Mouse (Mus musculus): Measurements from ENCODE around the gene Inafm2.

Inafm2 gene

DNA sequence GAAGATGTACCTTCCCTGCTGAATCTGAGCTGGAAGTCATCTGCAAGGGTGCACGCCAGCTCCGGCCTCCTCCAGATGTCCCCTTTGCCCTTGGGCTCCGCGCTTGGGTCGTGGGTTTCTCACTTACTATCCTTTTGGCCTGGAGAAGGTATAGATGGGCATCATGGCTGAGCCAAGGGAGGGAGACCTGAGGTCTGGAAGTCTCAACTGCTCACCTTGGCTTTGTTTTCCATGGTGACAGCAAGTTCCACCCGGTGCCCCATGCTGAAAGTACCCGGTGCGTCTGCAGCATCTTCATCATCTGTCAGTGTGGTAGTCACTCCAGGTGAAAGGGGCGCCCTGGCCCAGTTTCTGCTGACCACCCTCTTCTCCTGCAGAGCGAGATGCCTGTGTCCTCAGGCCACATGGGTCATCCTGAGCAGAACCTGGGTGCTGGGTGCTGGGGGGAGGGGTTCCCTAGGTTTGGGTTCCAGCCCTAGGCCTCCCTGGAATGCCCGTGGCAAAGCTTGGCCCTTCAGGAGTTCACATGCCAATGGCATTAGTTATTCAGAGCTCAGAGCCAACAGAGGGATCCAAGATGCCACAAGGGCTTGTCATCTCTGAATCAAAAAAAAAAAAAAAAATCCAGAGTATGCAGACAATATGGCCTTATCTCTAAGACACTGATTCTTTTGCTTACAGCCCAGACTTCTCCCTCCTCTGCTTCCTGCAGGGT is 14.9 kb downstream of the Inafm2 start:
- DNase-seq = no peak

DNA sequence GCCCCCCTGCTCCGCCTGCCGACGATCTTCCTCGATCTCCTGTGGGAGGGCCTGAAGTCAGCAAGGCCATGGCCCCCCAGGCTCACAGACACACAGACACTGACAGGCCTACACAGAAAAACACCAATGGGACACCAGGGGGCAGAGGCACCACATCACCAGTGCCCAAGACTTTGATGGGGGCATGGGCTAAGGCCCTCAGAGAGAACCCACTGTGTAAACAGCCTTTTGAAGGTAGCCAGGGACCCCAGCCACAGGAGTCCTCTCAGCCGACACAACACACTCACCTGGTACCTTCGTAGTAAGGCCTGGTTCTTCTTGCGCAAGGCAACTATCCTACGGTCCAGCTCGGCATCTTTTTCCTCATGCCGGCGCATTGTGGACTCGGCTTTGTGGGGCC is 15.8 kb downstream of the Inafm2 start:
- no peak for DNase-seq

DNA sequence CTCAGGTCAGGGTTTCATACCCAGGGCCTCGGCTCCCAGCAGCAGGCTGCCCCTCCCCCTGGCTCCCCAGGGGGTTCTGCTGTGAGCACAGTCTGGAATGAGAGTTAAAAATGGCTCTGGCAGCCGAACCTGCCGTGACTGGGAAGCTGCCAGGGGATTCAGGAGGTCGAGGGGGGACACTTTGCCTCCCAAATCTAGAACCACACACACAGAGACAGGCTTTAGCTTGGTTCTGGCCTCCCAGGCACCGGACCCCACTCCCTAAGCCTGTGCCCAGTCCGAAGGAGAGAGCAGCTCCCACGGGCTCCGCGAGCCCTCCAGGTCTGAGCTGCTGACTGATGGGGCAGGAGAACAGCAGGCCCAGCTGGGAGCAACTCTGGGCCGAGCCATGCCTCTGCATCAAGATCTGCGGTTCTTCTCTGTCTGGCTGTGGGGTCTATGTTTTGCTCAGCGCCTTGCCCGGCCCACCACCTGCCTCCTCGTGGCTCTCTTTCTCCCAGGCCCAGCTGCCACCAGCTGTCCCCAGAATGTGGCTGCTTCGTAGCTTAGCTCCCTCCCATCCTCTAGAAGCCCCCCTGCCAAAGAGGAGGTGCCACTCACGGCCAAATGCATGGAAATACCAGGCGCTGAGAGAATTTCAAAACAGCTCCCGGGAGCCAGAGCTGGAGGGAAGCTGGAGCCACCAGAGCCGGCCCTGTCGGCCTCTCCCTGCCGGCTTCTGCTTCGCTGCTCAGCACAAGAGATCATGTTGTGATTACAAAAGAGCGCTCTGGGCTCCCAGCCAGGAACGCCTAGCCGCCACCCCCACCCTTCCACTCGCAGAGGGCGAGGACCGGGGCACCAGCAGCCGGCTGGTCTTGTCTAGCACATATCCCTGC is 16.6 kb downstream of the Inafm2 start, which contains the start of gene Ccdc9b:
TSS of gene Ccdc9b (minus strand) at position 756 of the 878 bp plus-strand sequence.
- peak; percentile 93 for DNase-seq

DNA sequence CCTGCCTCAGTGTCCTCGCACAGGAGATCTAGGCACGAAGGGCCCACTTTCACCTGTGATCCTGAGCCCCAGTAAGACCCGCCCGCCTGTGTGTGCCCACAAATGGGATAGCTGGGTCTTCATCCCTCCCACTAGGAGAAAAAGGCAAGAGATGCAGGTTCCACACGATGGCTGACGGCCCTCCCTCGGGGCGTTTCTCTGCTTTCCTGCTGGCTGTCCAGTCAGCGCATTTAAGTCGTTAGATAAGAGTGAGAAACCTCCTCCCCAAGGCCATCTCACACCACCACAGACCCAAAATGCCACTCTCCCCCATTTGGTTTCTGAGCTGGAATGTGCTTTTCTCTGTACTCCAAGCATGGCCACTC is 17.2 kb downstream of the Inafm2 start:
- DNase-seq = no peak

DNA sequence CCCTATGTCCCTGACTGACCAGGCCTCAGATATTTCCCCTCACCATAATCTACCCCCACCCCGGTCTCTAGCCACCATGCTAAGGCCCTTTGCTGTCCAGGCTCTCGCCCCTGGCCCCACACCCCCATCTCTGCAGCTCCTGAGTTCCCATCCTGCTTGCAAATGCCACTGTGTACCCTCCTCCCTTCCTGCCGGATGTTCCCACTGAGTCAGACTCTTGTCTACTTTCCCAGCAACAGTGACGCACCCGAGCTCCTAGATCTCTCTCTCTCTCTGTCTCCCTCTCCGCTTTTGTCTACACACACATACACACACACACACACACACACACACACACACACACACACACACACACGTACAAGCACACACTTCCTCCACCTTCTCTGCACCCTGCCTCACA is 17.9 kb downstream of the Inafm2 start:
- DNase-seq = no peak

DNA sequence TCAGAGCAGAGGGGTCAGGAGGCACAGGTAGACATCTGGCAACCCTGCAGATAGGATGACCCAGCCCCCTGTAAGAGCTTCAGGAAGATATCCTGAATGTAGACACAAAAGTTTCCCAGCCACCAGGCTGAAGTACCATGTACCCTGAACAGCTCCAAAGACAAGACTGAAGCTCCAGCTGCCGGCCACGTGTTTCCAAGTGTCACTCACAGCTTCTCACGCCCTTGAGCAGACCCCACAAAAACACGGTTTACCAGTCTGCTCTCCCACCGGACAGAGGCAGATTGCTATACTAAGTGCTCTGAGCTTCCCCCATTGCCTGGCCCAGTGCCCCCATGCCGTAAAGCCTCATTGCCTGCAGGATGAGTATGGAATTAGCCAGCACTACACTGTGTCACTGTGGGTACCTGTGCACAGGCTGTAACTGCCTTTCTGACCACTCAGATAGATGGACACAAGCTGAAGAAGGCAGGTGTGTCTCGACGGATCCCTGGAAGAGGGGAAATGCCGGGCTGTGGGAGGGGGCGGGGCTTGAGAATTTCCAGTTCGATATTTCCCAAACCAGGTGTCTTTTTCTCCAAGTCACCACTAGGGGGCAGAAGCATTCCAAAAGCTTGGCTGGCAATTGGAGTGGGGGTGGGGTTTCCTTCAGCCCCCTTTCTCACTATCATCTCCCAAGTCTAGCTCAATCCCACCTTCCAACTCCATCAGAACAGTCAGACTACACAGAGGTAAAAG is 18.7 kb downstream of the Inafm2 start:
- DNase-seq = no peak

DNA sequence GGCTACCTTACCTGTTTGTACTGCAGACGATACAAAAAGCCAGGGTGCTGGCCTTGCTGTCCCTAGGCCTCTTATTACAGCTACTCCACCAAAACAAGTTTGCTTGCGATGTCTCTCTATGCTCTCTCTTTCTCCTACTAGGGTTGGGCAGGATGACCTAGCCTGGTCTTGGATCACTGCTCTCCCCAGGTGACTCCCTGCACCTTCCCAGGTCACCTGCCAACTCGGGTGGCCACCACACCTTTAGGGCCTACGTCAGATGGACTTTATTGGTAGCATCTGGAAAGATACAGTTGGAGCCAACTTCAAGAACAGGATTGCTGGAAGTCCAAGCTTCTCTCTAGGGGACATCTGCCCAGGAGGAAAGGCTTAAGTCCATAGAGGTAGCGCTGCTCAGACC is 19.3 kb downstream of the Inafm2 start:
- DNase-seq = no peak

DNA sequence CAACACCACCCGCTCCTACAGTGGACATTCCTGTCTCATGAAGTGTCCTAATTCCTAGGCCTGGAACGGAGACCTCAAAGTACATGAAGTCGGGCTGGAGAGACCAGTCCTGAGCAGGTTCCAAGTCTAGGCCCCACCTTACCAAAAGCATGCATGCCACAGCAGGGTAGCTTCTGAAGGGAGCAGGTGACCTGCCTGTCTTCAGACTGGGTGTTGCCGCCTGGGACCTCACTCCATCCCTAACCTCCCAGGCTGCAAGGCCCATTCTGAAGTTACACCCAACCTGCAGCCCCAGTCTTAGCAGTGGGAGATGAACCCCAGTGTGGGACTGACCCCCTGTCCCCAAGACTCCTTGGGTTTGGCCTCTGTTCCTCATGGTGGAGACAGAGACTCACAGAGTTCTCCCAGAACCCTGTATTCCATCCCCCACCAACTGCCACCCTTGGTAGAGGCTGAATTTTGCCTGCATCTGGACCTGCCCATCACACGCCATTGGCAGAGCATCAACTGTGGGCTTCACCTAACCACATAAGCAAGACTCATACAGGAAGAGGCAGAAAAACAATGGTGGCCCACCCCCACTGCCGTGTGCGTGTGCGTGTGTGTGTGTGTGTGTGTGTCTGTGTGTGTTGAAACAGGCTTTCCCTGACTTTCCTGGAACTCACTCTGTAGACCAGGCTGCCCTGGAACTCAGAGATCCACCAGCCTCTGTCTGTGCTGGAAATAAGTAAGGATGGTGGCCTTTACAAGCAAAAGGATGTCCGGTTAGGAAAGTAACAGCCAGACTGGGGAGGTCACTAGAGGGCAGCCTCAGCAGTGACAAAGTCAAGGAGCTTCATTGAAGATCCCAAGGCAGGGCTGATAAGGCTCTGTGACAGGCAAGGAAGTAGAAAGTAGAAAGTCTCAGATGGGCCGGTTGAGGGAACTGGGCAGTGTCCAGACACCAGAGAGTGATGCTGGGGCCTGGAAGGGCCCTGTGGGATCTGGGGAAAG is 20.8 kb downstream of the Inafm2 start:
- no peak for DNase-seq

DNA sequence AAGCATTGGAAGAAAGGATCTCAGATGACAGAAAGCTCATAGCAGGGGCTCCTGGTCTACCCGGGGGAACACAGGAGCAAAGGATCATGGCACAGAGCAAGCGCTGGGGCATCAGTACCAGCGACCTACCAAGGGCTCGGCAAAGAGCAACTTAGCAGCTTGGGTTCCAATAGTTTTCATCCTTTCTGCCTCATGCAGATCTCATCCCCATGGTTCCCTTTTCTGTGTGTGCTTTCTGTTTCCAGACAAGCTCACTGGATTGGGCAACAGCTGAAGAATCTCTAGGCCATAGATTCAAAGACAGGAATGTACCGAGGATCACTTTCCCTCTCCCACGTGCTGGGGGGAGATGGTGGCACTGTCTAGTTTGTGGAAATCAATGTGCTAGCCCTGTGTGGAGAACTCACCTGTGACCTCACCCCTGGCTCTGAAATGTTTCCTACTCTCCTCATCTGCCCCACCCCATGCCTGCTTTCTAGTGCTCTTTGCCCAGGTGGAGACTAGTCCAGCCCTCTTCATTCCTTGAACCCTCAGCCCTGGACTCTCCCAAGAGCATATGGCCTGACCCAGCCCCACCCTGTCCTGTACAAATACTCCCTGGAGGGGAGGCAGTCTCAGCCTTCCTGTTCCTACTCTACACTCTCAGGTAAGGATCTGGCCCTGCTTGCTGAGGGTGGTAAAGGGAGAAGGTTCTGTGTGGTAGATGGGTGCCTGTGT is 26.8 kb downstream of the Inafm2 start, which contains the start of gene Phgr1:
TSS of gene Phgr1 (plus strand) at position 612 of the 717 bp plus-strand sequence.
- no peak for DNase-seq

DNA sequence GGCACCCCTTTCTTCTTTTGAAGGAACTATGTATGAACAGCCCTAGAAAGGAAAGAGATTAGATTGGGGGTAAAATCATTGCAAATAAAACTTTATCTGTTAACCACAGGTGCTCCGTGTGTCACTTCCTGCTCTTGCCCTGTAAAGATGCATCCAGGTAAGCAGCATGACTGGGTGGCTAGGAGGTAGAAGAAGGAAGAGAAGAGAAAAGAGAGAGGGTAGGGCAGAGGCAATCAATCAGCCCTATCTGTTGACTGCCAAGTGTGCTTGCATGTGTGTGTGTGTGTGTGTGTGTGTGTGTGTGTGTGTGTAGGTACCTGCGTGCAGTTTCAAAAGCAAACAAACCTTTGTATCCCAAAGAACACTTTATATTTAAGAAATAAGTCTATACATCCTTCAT is 29.0 kb downstream of the Inafm2 start:
- DNase-seq = no peak

DNA sequence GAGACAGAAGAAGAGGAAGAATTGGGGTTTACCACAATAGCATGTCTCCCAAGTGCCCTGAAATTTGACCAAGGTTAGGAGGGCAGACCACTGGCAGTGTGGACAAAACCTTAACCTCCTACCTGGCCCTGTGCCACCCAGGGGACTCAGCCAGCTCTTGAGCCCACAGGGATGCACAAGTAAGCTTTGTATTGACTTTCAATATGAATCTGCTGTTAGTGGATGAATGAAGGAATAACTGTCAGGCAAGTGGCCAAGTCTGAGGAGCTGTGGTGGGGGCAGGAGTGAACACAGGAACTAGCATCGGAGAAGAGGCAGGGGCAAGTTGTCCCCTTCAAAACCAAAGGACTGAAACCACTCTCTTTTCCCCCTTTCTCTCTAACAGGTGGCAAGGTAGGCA is 29.8 kb downstream of the Inafm2 start:
- DNase-seq = no peak

DNA sequence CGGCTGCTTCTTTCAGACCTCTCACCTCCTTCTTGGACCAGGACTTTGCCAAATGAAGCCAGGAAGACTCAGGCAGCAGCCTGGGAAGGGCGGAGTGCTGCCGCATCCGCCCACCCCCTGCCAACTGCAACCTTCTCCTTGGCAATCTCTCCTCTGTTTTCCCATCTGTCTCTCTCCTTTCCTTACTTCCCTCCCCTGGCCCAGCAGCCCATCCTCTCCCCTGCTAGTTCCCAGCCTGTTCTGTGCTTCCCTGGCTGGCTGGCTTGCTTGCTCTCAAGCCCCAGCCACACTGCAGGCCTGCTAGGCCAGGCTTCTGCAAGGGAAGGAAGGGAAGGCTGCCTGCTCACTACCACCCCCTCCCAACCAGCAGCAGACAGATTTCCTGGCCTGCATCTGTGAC is 30.3 kb downstream of the Inafm2 start:
- no peak for DNase-seq

DNA sequence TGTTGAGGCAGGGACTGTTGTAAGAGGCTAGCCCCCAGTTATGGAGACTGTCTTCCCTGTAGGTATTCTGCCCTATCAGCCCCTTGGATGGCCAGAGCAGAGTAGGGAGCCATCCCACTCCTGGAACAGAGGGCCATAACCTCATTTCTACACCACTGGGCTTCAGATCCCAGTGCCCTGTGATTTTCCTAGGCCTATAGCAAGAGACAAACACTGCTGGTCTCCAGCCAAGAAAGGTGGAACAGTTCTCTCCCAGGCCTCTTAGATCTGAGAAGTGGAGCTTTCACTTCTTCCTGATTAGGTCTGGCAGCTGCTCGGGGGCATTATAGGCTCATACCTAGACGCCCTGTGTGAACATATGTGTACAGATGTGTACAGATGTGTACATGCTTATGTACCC is 30.7 kb downstream of the Inafm2 start:
- no peak for DNase-seq

DNA sequence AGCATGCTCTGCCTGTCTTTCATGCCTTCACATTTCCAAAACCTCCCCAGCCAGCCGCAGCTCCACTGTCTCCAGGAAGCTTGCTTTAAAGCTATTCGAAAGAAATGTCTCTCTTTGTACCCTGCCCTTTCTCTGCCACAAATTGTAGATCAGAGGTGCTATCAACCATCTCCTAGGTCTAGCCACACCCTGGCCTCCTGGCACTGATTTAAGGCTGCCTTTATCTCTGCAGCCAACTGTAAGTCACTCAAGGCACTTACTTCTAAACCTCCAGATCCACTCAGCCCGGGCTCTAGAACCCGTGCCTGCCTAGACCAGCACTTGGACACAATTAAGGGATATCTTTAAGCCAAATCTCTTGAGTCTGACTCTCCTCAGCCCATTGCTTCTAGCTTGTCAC is 32.9 kb downstream of the Inafm2 start:
- DNase-seq = no peak

DNA sequence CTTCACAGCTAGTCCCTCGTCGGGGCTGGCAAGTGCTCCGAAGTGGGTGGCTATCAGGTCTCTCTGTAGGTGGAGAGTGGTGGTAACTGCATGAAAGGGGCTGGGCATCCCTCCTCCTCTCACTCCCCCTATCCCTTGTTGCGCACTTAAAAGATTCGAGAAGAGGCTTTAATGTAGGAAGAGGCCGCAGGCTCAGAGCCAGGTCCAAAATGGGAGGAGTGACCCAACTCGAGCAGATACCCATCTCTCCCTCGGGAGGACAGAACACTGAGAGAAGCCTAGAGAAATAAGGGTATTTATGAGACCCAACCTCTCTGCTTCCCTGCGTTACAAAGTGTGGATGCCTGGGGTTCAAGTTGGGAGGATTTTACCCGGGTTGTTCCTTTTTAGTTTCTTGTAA is 33.5 kb downstream of the Inafm2 start:
- no peak for DNase-seq

DNA sequence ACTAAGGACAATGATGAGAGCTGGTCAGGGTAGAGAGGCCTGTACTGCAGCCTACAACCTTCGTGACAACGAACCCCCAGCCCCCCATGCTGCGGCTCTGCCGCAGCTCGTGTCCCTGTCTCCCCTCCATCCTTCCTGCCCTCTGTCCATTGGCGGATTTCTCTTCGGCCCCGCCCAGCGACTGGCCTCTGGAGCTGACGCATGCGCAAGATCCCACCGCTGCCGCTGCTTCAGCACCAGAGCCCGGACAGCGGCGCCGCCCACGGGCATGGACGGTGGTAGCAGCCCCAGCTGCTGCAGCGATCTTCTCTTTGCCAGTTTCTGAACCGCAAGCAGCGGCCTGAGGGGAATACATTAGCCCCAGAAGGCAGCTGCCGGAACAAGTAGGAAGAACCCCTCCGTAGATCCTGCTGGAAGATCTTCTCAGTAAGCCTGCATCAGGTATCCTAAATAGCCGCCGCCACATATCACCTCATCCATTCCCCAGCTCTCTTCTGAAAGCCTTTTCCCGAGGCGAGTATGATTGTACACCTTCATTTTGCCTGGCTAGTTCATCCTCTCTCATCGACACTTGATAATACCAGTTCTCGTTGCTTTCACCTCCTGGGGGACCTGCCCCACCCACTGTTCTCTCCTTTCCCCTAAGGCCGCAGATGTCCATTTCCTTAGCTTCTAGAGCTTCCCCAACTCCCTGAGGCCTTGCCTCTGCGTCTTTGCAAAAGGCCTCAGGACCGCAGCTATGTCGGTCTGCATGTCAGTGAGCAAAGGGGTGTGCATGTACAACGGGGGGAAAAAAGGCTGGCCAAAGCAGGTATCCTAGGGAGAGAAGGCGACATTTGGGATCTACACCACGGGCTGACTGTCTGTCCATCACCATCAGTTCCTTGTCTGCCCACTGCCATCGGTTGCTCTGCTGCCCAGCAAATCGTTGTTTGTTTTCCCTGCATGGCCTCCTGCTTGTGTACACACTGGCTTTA is 34.2 kb downstream of the Inafm2 start, which contains the start of gene Disp2:
TSS of gene Disp2 (plus strand) at position 216 of the 977 bp plus-strand sequence.
- peak; percentile 90 for DNase-seq

DNA sequence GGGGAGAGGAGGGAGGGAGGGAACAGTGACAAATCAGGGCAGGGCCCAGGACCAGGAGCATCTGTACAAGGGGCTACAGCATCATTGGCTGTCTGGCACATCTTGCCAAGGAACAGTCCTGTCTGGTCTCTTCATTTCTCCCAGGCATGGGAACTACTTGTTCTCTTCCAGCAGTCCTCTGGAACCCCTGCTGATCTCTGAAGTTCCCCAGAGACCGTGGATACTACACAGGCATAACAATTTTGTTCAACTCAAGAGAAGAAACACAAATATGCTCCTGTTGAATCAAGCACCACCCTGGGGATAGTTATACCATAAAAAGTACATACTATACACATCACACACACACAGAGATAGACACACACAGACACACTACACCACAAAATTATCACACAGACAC is 35.6 kb downstream of the Inafm2 start:
- DNase-seq = no peak

DNA sequence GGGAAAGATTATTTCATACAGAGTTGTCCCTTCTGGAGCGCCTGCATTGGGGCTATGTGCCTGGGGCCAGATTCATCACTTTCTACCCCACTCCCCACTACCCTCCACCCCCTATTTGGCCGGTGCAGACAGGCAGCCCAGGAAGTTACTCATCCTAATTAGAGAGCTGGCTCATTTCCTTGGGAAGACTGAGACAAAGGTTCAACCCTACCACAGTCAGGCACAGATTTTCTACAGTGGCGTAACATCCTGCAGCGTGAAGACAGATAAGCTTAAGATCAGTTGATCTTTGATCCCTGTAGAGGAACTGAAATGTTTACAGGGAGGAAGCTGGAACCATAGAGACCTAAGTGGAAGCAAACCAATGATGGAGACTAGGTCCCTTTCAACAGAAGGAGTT is 36.7 kb downstream of the Inafm2 start:
- DNase-seq = no peak

DNA sequence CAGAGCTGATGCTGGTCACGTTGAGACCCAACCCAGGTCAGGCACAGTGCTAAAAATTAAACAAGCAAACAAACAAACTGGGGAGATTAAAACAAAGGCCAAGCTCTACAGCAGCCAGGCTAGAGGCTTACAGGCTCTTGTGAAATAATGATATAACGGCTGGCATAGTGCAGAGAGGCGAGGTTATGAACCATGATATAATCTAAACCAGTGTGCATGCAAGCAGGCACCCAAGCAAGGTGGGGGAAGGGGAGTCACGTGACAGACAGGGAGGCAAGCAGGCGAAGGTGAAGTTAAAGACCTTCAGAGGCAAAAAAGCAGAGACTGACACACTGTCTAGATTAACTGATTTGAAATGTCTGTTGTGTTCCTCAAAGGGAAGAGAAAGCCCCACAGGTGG is 37.5 kb downstream of the Inafm2 start:
- DNase-seq = no peak

DNA sequence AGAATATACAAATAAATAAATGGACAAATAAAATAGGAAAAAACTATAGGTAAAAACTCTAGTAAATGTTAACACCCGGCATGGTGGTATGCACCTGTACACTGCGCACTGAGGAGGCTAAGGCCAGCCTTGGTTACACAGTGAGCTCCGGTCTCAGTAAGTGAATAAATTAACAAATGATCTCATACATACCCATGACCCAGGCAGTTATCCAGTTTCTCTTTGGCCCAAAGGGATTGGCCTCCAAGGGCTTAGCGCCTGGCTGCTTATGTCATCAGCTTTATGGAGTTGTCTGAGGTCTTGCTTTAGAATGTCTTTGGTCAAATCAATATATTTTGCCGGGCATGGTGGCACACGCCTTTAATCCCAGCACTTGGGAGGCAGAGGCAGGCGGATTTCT is 38.1 kb downstream of the Inafm2 start:
- no peak for DNase-seq

Measured in kidney, adult 11 months (tissue).